Mouse (Mus musculus): ENCODE results near the gene Ngdn. TPM values are rescaled to one million over a fixed set of nuclear protein-coding genes. Genes with fewer than 3 reads are reported as not detected.

The Ngdn gene
- polyA plus RNA-seq, 1 experiment from 2014 or later = 28.8 TPM

DNA sequence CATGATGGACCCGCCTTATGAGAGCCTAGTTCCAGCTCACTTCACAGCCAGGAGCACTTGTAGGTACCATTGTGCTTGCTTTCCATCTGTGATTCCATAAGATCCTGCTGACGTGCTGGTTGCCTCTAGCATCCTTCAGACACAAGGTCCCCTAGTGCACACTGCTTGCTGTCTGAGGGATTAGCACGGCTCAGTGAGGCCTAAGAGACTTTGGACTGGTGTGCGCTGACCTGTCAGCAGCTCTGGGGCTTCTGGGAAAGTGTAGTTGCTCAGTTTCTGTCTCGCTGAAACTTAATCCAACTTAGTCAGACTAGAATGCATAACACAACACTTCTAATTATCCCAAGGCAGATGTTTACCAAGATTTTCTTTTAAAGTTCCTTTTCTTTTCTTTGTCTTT lies 44.7 kb downstream of the Ngdn start:
- no peaks in the 10 kb centered on the region for H3K9me3 ChIP-seq (replicated peaks; ENCODE audit: control insufficient read depth, low read length)
- WGBS (ENCODE audit: insufficient replicate concordance) = 72% methylated on average over 5 of the region's 5 CpGs
- peaks cover 45% of the 10 kb centered on the region for H3K4me1 ChIP-seq (ENCODE audit: control insufficient read depth, low read depth, low read length)

DNA sequence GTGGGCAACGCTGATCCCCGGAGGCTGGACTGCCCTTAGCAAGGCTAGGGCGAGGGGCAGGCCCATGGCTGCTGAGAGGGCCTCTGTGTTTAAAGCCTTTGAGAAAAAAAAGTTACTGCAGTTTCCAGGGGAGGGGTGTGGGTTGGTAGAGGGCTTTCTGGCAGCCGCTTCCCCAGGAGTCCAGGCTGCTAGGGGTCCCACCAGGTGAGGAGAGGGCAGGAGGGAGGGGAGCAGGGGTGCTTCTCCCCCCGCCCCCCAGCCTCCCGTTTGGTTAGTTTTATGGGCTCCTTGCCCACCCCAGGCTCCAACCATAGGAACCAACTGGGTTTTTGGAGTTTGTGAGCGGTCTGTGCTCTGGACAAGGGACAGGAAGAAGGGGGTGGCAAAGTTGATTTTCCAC lies 46.6 kb downstream of the Ngdn start:
- H3K27me3 ChIP-seq (ENCODE audit: control insufficient read depth, insufficient read depth, low read depth, low read length) = no peaks in the 10 kb centered on the region
- no peak overlapping the region for H3K4me3 ChIP-seq (ENCODE audit: low read depth, low read length)
- H3K4me1 ChIP-seq (ENCODE audit: control insufficient read depth, low read depth, low read length) = peaks cover 45% of the 10 kb centered on the region
- H3K27ac ChIP-seq (ENCODE audit: low read length) = peak overlapping the region; percentile 49
- H3K36me3 ChIP-seq (ENCODE audit: control insufficient read depth, insufficient read depth) = no peaks in the 10 kb centered on the region
- WGBS (ENCODE audit: insufficient replicate concordance) = 53% methylated on average over 7 of the region's 7 CpGs
- H3K9ac ChIP-seq (ENCODE audit: low read depth, low read length) = peak overlapping the region; percentile 62
- no peak for ATAC-seq (ENCODE audit: low read depth)
- no peaks in the 10 kb centered on the region for H3K9me3 ChIP-seq (replicated peaks; ENCODE audit: control insufficient read depth, low read length)
- H3K4me2 ChIP-seq (ENCODE audit: low read depth, low read length) = peak overlapping the region; percentile 86; the same call in 1 of the 2 replicates

More for the DNA sequence above, 44.7 kb downstream of the Ngdn start:
- no peak for ATAC-seq (ENCODE audit: low read depth)
- Histone ChIP-seq H3K9ac (ENCODE audit: low read depth, low read length) (no peak overlapping the region), H3K4me3 (ENCODE audit: low read depth, low read length) (no peak overlapping the region), H3K4me2 (ENCODE audit: low read depth, low read length) (no peak overlapping the region), H3K36me3 (ENCODE audit: control insufficient read depth, insufficient read depth) (no peaks in the 10 kb centered on the region), H3K27me3 (ENCODE audit: control insufficient read depth, insufficient read depth, low read depth, low read length) (no peaks in the 10 kb centered on the region), H3K27ac (ENCODE audit: low read length) (peak overlapping the region; percentile 1; the same call in 1 of the 2 replicates)

DNA sequence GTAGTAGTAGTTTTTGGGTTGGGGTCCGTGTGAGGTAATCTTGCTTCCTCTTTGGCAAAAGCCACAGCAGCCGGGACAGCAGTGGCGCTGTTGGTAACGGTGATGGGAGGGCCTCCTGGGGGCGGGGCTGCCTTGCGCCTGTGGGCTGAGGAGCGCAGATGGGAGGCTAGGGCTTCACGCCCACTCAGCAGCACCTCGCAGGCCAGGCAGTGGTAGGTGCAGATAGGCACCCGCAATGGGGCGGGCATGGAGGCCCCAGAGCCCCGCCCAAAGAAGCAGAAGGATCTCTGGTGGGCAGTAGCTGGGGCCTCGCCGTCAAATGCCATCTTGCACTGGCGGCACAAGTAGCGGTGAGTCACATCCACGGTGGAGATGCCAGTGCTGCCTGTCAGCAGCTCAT lies 47.4 kb downstream of the Ngdn start:
- Histone ChIP-seq H3K4me1 (ENCODE audit: control insufficient read depth, low read depth, low read length) (peaks cover 45% of the 10 kb centered on the region), H3K27ac (ENCODE audit: low read length) (peak overlapping the region; percentile 86), H3K36me3 (ENCODE audit: control insufficient read depth, insufficient read depth) (no peaks in the 10 kb centered on the region), H3K4me2 (ENCODE audit: low read depth, low read length) (peak overlapping the region; percentile 86), H3K9me3 (replicated peaks; ENCODE audit: control insufficient read depth, low read length) (no peaks in the 10 kb centered on the region), H3K9ac (ENCODE audit: low read depth, low read length) (peak overlapping the region; percentile 80), H3K27me3 (ENCODE audit: control insufficient read depth, insufficient read depth, low read depth, low read length) (no peaks in the 10 kb centered on the region), H3K4me3 (ENCODE audit: low read depth, low read length) (peak overlapping the region; percentile 68)
- peak; percentile 100 for ATAC-seq (ENCODE audit: low read depth)
- 5% methylated on average over 17 of the region's 17 CpGs for WGBS (ENCODE audit: insufficient replicate concordance)

DNA sequence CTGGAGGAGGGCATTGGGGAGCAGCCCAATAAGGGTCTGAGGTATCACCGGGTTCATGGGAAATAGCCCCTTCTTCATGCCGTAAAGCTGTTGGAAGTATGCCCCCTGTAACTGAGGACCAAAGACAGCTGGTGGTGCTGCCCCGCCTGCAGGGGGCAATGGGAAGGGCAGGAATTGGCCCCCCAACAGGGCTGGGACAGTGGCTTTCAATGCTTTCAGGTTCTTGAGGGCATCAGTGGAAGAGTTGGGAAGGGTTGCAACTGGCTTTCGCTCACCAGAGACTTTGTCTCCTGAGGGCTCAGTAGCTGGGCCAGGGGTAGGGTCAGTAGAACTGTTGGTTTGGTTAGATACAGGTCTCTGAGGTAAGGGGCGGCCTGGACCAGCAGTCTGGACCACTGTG lies 47.9 kb downstream of the Ngdn start:
- Histone ChIP-seq H3K4me1 (ENCODE audit: control insufficient read depth, low read depth, low read length) (peaks cover 45% of the 10 kb centered on the region), H3K9ac (ENCODE audit: low read depth, low read length) (peak overlapping the region; percentile 80), H3K36me3 (ENCODE audit: control insufficient read depth, insufficient read depth) (no peaks in the 10 kb centered on the region), H3K27me3 (ENCODE audit: control insufficient read depth, insufficient read depth, low read depth, low read length) (no peaks in the 10 kb centered on the region), H3K27ac (ENCODE audit: low read length) (peak overlapping the region; percentile 86), H3K9me3 (replicated peaks; ENCODE audit: control insufficient read depth, low read length) (no peaks in the 10 kb centered on the region), H3K4me3 (ENCODE audit: low read depth, low read length) (peak overlapping the region; percentile 68), H3K4me2 (ENCODE audit: low read depth, low read length) (peak overlapping the region; percentile 86)
- ATAC-seq (ENCODE audit: low read depth) = no peak; the same call in 1 of the 2 replicates
- WGBS (ENCODE audit: insufficient replicate concordance) = 49% methylated on average over 5 of the region's 5 CpGs

DNA sequence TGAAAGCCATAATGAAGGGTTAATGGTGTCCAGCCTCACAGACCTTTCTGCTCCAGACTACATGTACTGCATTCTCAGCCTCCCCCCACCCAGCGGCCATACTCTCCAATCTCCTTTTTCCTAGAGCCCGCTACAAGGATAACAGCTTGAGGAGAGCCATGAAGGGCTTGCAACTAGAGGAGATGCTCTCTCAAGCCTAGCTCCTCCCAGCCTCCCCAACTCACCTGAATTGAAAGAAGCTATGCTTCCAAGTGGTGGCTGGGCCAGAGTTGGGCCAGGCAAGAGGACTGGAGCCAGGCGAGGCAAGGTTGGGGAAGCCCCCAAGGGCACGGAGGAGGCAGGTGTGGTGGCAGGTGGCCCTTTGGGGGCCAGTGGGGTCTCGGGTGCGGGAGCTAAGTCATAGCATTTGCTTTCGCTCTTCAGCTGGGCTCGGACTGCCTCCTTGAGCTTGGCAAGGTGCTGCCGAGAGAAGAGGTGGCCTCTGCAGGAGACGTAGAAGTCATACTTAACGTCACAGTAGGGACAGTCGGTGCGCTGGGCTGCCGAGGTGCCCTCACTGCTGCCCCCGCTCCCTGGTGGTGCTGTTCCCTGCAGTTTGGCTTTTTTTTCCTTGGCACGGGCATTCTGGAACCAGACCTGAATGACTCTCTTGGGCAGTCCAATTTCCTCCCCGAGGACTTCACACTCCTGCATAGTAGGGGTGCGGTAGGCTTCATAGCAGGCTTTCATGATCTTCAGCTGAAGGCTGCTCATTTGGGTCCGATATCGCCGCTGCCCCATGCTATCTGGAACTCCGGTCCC lies 48.5 kb downstream of the Ngdn start:
- peak overlapping the region; percentile 80 for H3K9ac ChIP-seq (ENCODE audit: low read depth, low read length)
- H3K36me3 ChIP-seq (ENCODE audit: control insufficient read depth, insufficient read depth) = no peaks in the 10 kb centered on the region
- H3K9me3 ChIP-seq (replicated peaks; ENCODE audit: control insufficient read depth, low read length) = no peaks in the 10 kb centered on the region
- H3K27me3 ChIP-seq (ENCODE audit: control insufficient read depth, insufficient read depth, low read depth, low read length) = no peaks in the 10 kb centered on the region
- ATAC-seq (ENCODE audit: low read depth) = no peak
- H3K27ac ChIP-seq (ENCODE audit: low read length) = peak overlapping the region; percentile 86
- peak overlapping the region; percentile 86 for H3K4me2 ChIP-seq (ENCODE audit: low read depth, low read length)
- H3K4me3 ChIP-seq (ENCODE audit: low read depth, low read length) = peak overlapping the region; percentile 68
- WGBS (ENCODE audit: insufficient replicate concordance) = 82% methylated on average over 22 of the region's 22 CpGs
- peaks cover 40% of the 10 kb centered on the region for H3K4me1 ChIP-seq (ENCODE audit: control insufficient read depth, low read depth, low read length)

DNA sequence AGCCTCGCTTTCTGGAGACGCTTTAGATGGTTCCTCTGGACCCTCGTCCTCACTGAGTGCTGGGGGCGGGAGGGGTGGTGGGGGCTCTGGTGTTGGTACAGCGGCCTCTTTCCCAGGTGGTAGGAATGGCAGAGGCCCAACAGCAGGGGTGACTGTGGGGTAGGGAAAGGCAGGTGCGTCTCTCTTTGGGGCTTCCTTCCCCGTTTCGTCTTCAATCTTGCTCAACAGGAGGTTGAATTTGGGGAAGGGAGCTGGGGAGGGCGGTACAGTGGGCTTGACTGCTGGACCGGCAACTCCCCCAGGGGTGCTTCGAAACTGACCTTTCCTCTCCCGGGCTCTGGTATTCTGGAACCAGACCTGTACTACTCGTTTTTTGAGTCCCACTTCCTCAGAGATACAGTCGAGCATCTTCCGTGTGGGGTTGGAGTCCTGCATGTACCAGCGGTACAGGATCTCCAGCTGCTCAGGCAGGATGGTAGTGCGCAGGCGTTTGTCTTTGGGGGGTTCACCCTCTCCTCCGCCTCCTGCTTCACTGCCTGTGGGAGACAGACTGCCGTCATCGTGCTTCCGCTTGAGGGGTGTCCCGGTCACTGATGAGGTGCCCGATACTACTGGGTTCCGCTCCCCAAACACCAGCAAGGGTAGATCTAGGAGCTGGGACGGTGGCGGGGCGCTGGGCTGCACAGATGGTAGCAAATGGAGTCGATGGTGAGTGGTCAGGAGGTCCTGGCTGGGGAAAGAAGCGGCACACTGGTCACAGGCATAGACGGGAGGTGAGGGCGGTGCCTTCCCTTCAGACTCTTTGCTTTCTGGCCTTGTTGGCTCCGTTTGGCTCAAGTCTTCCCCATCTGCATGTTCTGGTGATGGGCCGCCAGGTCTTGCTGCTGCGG lies 49.5 kb downstream of the Ngdn start:
- no peaks in the 10 kb centered on the region for H3K27me3 ChIP-seq (ENCODE audit: control insufficient read depth, insufficient read depth, low read depth, low read length)
- no peaks in the 10 kb centered on the region for H3K36me3 ChIP-seq (ENCODE audit: control insufficient read depth, insufficient read depth)
- no peaks in the 10 kb centered on the region for H3K9me3 ChIP-seq (replicated peaks; ENCODE audit: control insufficient read depth, low read length)
- 69% methylated on average over 35 of the region's 35 CpGs for WGBS (ENCODE audit: insufficient replicate concordance)
- H3K9ac ChIP-seq (ENCODE audit: low read depth, low read length) = no peak overlapping the region; the same call in 1 of the 2 replicates
- H3K4me2 ChIP-seq (ENCODE audit: low read depth, low read length) = peak overlapping the region; percentile 86
- H3K27ac ChIP-seq (ENCODE audit: low read length) = no peak overlapping the region
- H3K4me1 ChIP-seq (ENCODE audit: control insufficient read depth, low read depth, low read length) = peaks cover 31% of the 10 kb centered on the region
- peak overlapping the region; percentile 68 for H3K4me3 ChIP-seq (ENCODE audit: low read depth, low read length)
- no peak for ATAC-seq (ENCODE audit: low read depth)

DNA sequence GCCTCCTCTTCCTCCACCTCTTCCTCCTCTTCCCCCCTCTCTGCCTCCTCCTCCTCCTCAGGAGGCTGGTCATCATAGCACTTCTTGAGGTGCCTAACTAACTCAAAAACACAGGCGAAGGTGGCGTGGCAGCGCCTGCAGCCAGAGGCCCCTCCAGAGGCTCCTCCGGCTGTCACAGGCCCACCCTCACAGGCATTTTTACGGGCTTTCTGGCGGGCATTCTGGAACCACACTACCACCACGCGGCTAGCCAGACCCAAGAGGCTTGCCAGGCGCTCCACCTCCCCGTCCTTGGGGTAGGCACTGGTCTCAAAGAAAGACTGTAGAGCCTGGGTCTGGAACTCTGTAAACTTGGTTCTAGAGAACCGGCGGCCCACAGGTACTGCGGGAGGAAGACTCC lies 50.1 kb downstream of the Ngdn start:
- ATAC-seq (ENCODE audit: low read depth) = no peak
- Histone ChIP-seq H3K27ac (ENCODE audit: low read length) (no peak overlapping the region), H3K4me3 (ENCODE audit: low read depth, low read length) (no peak overlapping the region), H3K4me1 (ENCODE audit: control insufficient read depth, low read depth, low read length) (peaks cover 28% of the 10 kb centered on the region), H3K36me3 (ENCODE audit: control insufficient read depth, insufficient read depth) (no peaks in the 10 kb centered on the region), H3K27me3 (ENCODE audit: control insufficient read depth, insufficient read depth, low read depth, low read length) (no peaks in the 10 kb centered on the region), H3K4me2 (ENCODE audit: low read depth, low read length) (no peak overlapping the region), H3K9ac (ENCODE audit: low read depth, low read length) (no peak overlapping the region), H3K9me3 (replicated peaks; ENCODE audit: control insufficient read depth, low read length) (no peaks in the 10 kb centered on the region)
- WGBS (ENCODE audit: insufficient replicate concordance) = 80% methylated on average over 13 of the region's 13 CpGs

DNA sequence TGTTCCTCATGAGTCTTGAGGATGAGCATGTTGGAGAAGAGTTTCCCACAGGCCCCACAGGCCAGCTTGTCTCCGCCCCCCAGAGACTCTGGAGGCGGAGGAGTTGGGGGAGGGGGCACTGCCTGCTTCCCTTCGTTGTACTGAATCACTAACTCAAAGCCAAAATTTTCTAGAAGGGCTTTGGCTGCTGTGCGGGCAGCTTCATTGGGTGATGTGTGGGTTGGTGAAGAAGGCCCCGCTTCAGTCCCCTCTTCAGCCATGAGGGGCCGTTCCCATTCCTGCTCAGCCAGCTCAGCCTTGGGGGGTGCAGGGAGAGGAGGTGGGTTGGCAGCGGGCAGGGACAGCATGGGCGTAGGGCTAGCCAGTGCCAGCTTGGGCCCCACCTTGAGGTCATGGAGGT lies 50.8 kb downstream of the Ngdn start:
- no peak overlapping the region for H3K4me2 ChIP-seq (ENCODE audit: low read depth, low read length)
- no peak for ATAC-seq (ENCODE audit: low read depth)
- H3K9ac ChIP-seq (ENCODE audit: low read depth, low read length) = no peak overlapping the region
- no peak overlapping the region for H3K4me3 ChIP-seq (ENCODE audit: low read depth, low read length)
- no peaks in the 10 kb centered on the region for H3K27me3 ChIP-seq (ENCODE audit: control insufficient read depth, insufficient read depth, low read depth, low read length)
- no peaks in the 10 kb centered on the region for H3K36me3 ChIP-seq (ENCODE audit: control insufficient read depth, insufficient read depth)
- H3K27ac ChIP-seq (ENCODE audit: low read length) = no peak overlapping the region
- H3K9me3 ChIP-seq (replicated peaks; ENCODE audit: control insufficient read depth, low read length) = no peaks in the 10 kb centered on the region
- 82% methylated on average over 8 of the region's 8 CpGs for WGBS (ENCODE audit: insufficient replicate concordance)
- H3K4me1 ChIP-seq (ENCODE audit: control insufficient read depth, low read depth, low read length) = peaks cover 28% of the 10 kb centered on the region
